Mouse (Mus musculus) heart, postnatal 0 days (tissue): ENCODE measurements around the gene Hes6.

Source experiments
- CTCF ChIP-seq: IDR thresholded peaks from 2 replicates; pipeline ENCODE4 v1.5.1; 2016; ENCODE audit warnings: antibody characterized with exemption, control low read depth, low read depth
- EP300 ChIP-seq: IDR thresholded peaks from 2 replicates; pipeline ENCODE4 v1.6.1; 2016; ENCODE audit warnings: antibody characterized with exemption, low read depth

- TF ChIP-seq CTCF (no peak), EP300 (no peak)
Measured at GRCm38 (mm10) chr1:91417991-91418390, 4.2 kb upstream of the Hes6 start.
